Mouse (Mus musculus) cerebellum, adult 2 months (tissue): ENCODE results near the gene Mmp27.

ENCODE experiments used
- CTCF ChIP-seq: fragments of 200-500 bp; IDR thresholded peaks from 2 replicates; pipeline ENCODE4 v1.5.1; 2011; ENCODE audit warnings: low read depth, mild to moderate bottlenecking, control low read depth, low read length, moderate library complexity, borderline replicate concordance; ENCODE audit not compliant: insufficient read depth
- POLR2A ChIP-seq: fragments of 200-500 bp; IDR thresholded peaks from 2 replicates; pipeline ENCODE4 v1.6.1; 2011; ENCODE audit warnings: low read length, control low read depth, borderline replicate concordance; ENCODE audit not compliant: insufficient read depth

DNA sequence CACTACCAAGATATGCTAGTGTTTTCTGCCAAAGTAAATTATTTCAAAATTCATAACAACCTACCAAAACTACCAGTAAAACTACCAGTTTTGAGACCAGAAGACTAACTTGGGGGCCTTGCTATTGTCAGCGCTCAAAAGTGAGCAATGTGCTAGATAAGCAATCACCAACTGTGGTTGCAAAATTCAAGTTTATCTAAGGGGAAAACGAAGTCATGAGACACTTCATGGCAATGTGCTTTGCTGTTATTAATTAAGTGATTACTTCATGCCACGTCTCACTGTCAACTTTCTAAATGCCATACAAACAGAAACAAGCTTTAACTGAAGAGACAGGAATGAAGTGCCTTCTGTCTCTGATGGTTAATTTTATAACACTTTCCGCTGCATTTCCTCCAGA, at the start of gene Mmp27:
- no peak for TF ChIP-seq POLR2A
- no peak for TF ChIP-seq CTCF
